Mouse (Mus musculus): ENCODE results near the gene Apc2. TPM values are rescaled to one million over a fixed set of nuclear protein-coding genes. Genes with fewer than 3 reads are reported as not detected.

The Apc2 gene
- polyA plus RNA-seq, 1 experiment = 0.57 TPM

DNA sequence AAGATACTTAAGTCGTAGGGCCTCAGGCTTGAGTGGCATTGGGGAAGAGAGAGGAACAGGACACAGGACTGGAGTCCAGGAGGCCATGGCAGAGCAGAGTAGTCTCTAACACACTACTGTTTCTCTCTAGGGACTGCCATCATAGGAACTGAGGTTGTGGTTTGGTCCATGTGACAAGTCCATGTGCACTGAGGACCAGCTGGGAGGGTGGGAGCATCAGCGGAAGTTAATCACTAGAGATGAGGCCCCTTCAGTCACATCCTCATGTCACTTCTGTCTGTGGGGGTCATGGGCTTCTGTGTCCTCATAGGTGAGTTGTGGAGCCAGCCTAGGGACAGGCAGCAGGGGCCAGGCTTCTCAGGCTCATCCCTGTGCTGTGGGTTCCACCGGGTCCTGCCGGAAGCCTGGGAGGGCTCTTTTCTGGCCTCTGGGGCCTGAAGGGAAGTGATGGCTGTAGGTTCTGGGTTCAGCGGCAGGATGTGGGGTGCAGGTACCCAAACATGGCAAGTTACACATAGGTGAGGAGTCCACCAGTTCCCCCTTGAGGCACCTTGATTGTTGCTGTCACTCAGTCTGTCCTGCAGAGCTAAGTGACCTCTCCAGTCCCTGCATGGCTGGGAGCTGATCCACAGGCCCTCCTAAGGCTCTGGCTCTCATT is 24.5 kb upstream of the Apc2 start:
- TF ChIP-seq POLR2A (IDR thresholded peaks at IDR 0.05; ENCODE audit: control insufficient read depth, extremely low read depth, insufficient read depth, low read length, poor library complexity) = no peak
- no peak for TF ChIP-seq CTCF (IDR thresholded peaks at IDR 0.05; ENCODE audit: borderline replicate concordance, control insufficient read depth, extremely low read depth, insufficient read depth, low read length, poor library complexity)
- Histone ChIP-seq H3K4me1 (replicated peaks; ENCODE audit: control insufficient read depth, insufficient read depth, low read length) (peaks cover 40% of the 10 kb centered on the region), H3K27me3 (ENCODE audit: control insufficient read depth, insufficient read depth, low read length) (no peaks in the 10 kb centered on the region), H3K4me3 (ENCODE audit: control insufficient read depth, insufficient read depth, low read length) (no peak overlapping the region), H3K27ac (ENCODE audit: control insufficient read depth, insufficient read depth, low read length) (peak overlapping the region; percentile 27; the same call in 1 of the 2 replicates), H3K36me3 (ENCODE audit: control insufficient read depth, insufficient read depth, low read length) (peaks cover 15% of the 10 kb centered on the region)
- DNase-seq = no peak
- WGBS = 21% methylated on average over 5 of the region's 5 CpGs

DNA sequence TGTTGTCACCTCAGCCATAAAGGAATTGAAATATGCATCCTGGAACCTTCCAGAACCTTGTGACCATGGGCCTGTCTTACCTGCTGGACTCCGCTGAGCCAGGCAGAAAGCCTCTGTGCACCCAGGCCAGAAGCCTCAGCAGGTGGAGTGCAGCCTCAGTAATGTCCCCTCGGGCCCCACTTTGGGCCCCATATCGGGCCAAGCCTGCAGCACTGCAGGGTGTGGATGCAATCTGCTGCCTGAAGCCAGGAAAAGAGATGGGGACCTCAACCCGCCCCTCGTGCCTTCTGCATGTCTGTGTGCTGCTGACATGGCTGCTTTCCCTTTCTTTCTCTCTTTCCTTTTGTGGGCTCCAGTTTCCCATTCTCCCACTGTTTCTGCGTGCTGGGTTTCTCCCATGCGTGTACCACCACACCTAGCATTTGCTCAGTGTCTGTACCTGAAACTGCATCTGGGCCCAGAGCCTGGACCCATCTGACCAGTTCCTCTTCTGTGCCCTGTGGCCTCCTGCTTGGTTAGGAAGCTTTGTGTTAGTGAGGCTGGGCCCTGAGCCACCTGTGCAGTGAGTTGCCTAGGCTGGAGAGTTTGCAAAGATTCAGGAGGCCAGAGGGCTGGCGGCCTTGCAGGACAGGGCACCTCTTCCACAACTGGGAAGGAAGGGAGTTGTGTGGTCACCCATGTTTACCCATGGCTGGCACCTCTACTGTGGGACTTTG is 23.7 kb upstream of the Apc2 start:
- peaks cover 35% of the 10 kb centered on the region for H3K4me1 ChIP-seq (replicated peaks; ENCODE audit: control insufficient read depth, insufficient read depth, low read length)
- TF ChIP-seq POLR2A (IDR thresholded peaks at IDR 0.05; ENCODE audit: control insufficient read depth, extremely low read depth, insufficient read depth, low read length, poor library complexity) = no peak
- TF ChIP-seq CTCF (IDR thresholded peaks at IDR 0.05; ENCODE audit: borderline replicate concordance, control insufficient read depth, extremely low read depth, insufficient read depth, low read length, poor library complexity) = no peak
- peak overlapping the region; percentile 24; the same call in 1 of the 2 replicates for H3K27ac ChIP-seq (ENCODE audit: control insufficient read depth, insufficient read depth, low read length)
- no peak overlapping the region for H3K4me3 ChIP-seq (ENCODE audit: control insufficient read depth, insufficient read depth, low read length)
- no peak for DNase-seq
- 85% methylated on average over 8 of the region's 8 CpGs for WGBS
- H3K36me3 ChIP-seq (ENCODE audit: control insufficient read depth, insufficient read depth, low read length) = peaks cover 20% of the 10 kb centered on the region
- no peaks in the 10 kb centered on the region for H3K27me3 ChIP-seq (ENCODE audit: control insufficient read depth, insufficient read depth, low read length)

- TF ChIP-seq CTCF (IDR thresholded peaks at IDR 0.05; ENCODE audit: borderline replicate concordance, control insufficient read depth, extremely low read depth, insufficient read depth, low read length, poor library complexity) (no peak), POLR2A (IDR thresholded peaks at IDR 0.05; ENCODE audit: control insufficient read depth, extremely low read depth, insufficient read depth, low read length, poor library complexity) (no peak)
- Histone ChIP-seq H3K27me3 (ENCODE audit: control insufficient read depth, insufficient read depth, low read length) (no peaks in the 10 kb centered on the region), H3K4me3 (ENCODE audit: control insufficient read depth, insufficient read depth, low read length) (no peak overlapping the region), H3K36me3 (ENCODE audit: control insufficient read depth, insufficient read depth, low read length) (peaks cover 36% of the 10 kb centered on the region), H3K27ac (ENCODE audit: control insufficient read depth, insufficient read depth, low read length) (no peak overlapping the region), H3K4me1 (replicated peaks; ENCODE audit: control insufficient read depth, insufficient read depth, low read length) (peaks cover 25% of the 10 kb centered on the region)
- DNase-seq = no peak
- 93% methylated on average over 3 of the region's 3 CpGs for whole genome bisulfite sequencing
Measured at GRCm38 (mm10) chr10:80273847-80274246, 21.9 kb upstream of the Apc2 start.

DNA sequence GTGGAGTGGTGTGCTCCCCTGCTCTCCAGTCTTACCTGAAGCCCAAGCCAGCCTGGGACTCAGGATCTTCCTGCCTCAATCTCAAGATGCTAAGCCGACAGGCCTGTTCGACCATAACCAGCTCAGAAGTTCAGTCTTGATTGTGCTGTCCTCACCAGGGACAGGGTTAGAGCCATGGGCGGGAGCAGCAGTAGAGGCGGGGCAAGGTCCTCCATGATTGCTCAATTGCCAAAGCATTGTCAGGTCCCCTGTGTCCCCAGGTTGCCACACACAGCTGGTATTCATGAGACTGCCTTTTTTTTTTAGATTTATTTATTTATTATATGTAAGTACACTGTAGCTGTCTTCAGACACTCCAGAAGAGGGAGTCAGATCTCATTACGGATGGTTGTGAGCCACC is 19.5 kb upstream of the Apc2 start:
- Histone ChIP-seq H3K27me3 (ENCODE audit: control insufficient read depth, insufficient read depth, low read length) (no peaks in the 10 kb centered on the region), H3K27ac (ENCODE audit: control insufficient read depth, insufficient read depth, low read length) (no peak overlapping the region), H3K4me1 (replicated peaks; ENCODE audit: control insufficient read depth, insufficient read depth, low read length) (peaks cover 10% of the 10 kb centered on the region), H3K36me3 (ENCODE audit: control insufficient read depth, insufficient read depth, low read length) (peaks cover 55% of the 10 kb centered on the region), H3K4me3 (ENCODE audit: control insufficient read depth, insufficient read depth, low read length) (no peak overlapping the region)
- 92% methylated on average over 5 of the region's 5 CpGs for WGBS
- TF ChIP-seq CTCF (IDR thresholded peaks at IDR 0.05; ENCODE audit: borderline replicate concordance, control insufficient read depth, extremely low read depth, insufficient read depth, low read length, poor library complexity) (no peak), POLR2A (IDR thresholded peaks at IDR 0.05; ENCODE audit: control insufficient read depth, extremely low read depth, insufficient read depth, low read length, poor library complexity) (no peak)
- DNase-seq = no peak

DNA sequence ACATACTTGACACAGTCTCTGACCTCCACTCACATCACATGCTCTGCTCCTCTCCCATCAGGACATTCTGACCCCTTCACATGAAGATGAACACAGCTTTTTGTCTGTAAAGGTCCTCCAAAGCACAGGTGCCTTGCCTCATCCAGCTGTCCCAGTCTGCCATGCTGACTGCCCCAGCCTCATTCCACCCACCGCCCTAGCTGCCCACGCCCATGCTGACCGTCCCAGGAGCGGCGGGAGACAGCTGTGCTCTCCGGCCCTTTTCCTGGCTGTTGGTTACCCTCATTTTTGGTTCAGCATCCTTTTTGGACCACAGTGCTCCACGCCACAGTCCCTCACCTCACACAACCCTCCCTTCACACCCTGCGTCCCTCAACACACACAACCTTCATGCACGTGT is 17.4 kb upstream of the Apc2 start:
- H3K27ac ChIP-seq (ENCODE audit: control insufficient read depth, insufficient read depth, low read length) = no peak overlapping the region
- no peaks in the 10 kb centered on the region for H3K27me3 ChIP-seq (ENCODE audit: control insufficient read depth, insufficient read depth, low read length)
- DNase-seq = no peak
- 96% methylated on average over 9 of the region's 9 CpGs for WGBS
- peaks cover 57% of the 10 kb centered on the region for H3K36me3 ChIP-seq (ENCODE audit: control insufficient read depth, insufficient read depth, low read length)
- TF ChIP-seq CTCF (IDR thresholded peaks at IDR 0.05; ENCODE audit: borderline replicate concordance, control insufficient read depth, extremely low read depth, insufficient read depth, low read length, poor library complexity) (no peak), POLR2A (IDR thresholded peaks at IDR 0.05; ENCODE audit: control insufficient read depth, extremely low read depth, insufficient read depth, low read length, poor library complexity) (no peak)
- H3K4me3 ChIP-seq (ENCODE audit: control insufficient read depth, insufficient read depth, low read length) = no peak overlapping the region
- no peaks in the 10 kb centered on the region for H3K4me1 ChIP-seq (replicated peaks; ENCODE audit: control insufficient read depth, insufficient read depth, low read length)

DNA sequence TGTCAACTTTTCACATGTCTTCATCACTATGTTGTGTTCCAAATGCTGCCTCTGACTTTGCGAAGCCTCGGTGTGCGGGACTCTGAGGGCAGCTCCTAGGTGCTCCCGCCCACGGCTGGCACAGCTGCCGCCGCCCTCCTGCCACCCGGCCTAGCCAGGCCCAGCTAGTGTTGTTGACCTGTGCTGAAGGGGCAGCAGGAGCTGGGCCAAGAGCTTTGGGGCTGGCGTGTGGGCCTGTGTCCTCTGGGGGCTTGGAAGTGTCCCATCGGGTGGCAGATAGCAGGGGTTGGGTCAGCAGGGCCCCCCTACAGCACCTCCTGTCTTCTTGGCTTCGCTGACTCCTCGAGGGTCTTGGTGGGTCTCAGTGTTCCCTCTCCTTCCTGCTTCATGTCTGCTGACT is 16.5 kb upstream of the Apc2 start:
- Histone ChIP-seq H3K36me3 (ENCODE audit: control insufficient read depth, insufficient read depth, low read length) (peaks cover 63% of the 10 kb centered on the region), H3K27ac (ENCODE audit: control insufficient read depth, insufficient read depth, low read length) (no peak overlapping the region), H3K27me3 (ENCODE audit: control insufficient read depth, insufficient read depth, low read length) (no peaks in the 10 kb centered on the region), H3K4me3 (ENCODE audit: control insufficient read depth, insufficient read depth, low read length) (no peak overlapping the region), H3K4me1 (replicated peaks; ENCODE audit: control insufficient read depth, insufficient read depth, low read length) (no peaks in the 10 kb centered on the region)
- TF ChIP-seq POLR2A (IDR thresholded peaks at IDR 0.05; ENCODE audit: control insufficient read depth, extremely low read depth, insufficient read depth, low read length, poor library complexity) (no peak), CTCF (IDR thresholded peaks at IDR 0.05; ENCODE audit: borderline replicate concordance, control insufficient read depth, extremely low read depth, insufficient read depth, low read length, poor library complexity) (no peak)
- no peak for DNase-seq
- 93% methylated on average over 12 of the region's 12 CpGs for WGBS
